Mouse (Mus musculus): Measurements from ENCODE around the gene Sema3f.

GRCm38 (mm10) chr9:107702606-107703185, 7.6 kb downstream of the Sema3f start:
- no peak for TF ChIP-seq POLR2A (IDR thresholded peaks at IDR 0.05; ENCODE audit: low read depth, low read length)
- TF ChIP-seq CTCF (IDR thresholded peaks at IDR 0.05; ENCODE audit: extremely low read depth, insufficient read length, insufficient replicate concordance, low read depth, low read length): no peak

All from small intestine, adult 2 months (tissue).